Mouse (Mus musculus): ENCODE measurements at regions not wholly inside any gene's neighbourhood (a gene's known extent, or its start where the extent isn't known, plus 50 kb on each side); places are given as distances from the start of the nearest gene placed in this dataset.
"Not testable (repeated sequence)": the region's sequence is repeated elsewhere in the genome, so short reads cannot be mapped to it uniquely, and the experiment has no call there.

DNA sequence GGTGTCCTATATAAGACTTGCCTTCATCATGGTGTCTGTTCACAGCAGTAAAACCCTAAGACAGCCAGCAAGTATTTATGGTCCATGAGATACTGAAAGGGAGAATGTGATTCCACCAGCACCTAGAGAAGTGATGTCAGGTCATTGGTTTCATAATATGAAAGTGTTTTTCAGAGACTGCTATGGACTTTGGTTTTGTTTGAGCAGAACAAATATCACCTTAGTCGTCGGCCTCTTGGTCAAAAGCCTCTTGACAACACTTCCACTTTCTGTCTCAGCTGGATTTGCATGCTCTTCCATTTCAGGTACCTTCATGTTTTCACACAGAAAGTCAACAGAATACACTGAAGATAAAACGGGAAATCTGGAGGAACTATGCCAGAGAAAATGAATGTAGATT, 56.7 kb upstream of the Lrrc8b start:
- in situ Hi-C loops (cut with MboI, MseI) = no loop called here

DNA sequence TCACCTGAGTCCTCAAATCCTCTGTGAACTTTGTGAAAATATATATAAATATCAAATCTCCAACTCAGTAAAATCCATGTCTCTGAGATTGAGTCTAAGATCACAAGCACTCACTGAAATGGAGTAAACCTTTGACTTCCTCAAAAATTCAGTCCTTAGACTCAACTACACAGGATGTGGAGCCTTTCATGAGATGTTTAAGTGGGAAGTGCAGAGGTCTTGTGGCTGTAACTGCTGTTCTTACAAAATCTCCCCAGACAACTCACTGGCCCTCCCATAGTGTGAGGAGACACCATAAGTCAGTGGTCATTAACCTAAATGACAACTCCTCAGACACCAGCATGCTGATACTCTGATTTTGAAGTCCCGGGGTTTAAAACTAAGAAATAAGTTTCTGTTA, 59.2 kb upstream of the Lrrc8b start:
- in situ Hi-C loops (cut with MboI, MseI) = not testable (repeated sequence)

DNA sequence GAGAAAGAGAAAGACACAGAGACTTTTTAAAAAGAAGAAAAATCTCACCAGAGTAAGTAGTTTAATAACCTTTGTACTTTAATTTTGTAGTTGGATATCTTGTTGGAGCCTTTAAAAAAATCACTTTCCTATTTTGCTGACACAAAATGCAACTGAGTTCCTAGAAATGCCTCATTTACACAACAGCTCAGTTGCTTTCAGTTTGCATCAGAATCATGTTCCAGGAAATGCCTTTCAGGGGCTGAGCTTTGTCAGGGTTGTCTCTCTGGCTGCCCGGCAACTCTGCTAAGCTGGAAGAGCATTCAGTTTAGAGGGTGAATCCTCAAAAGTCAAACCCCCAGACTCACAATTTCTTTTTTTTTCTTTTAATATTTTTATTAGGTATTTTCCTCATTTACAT, 60.5 kb upstream of the Gbp6 start:
- in situ Hi-C loops (cut with MboI, MseI) = no loop called here

DNA sequence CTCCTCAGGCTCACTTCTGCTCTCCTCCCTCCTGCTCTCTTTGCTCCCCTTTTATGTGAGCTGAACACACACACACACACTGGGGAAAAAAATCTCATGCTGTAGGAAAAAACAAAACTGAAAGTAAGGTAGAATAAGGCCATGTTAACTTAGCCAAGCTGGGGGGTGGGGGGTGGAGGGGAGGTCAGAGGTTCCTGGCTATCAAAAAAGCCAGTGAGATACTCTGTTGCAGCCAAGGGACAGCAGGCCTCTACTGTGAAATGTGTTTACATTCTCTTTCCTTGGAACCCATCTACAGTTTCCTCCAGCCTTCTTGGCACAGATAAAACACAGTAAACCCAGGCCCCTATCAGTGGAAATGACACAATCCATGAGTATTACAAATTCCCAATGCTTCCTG, 53.0 kb upstream of the Gbp6 start:
- in situ Hi-C loops (cut with MboI, MseI) = loop anchor here (5.0 kb wide), 1 partner anchor 56 kb away; no protein-coding TSS in a partner anchor

DNA sequence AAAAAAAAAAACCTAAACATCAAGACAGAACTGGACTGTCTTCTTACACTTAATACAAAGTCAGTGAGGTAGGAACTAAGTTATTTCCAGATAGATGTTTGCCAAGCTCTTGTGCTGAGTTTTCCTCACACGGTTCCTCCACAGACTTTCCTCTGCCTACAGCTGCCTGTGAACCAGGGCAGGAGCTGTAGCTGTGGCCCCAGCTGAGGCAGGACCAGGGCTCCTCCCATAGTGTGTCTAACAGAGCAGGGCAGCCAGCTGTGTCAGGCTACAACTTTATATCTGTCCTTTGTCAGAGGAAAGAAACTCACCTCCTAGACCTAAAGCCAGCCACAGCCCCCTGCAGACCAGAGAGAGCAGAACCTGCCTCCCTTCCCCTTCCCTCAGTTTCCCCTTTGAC, 52.5 kb upstream of the Gbp6 start:
- in situ Hi-C loops (cut with MboI, MseI) = loop anchor here (5.0 kb wide), 1 partner anchor 56 kb away; no protein-coding TSS in a partner anchor

DNA sequence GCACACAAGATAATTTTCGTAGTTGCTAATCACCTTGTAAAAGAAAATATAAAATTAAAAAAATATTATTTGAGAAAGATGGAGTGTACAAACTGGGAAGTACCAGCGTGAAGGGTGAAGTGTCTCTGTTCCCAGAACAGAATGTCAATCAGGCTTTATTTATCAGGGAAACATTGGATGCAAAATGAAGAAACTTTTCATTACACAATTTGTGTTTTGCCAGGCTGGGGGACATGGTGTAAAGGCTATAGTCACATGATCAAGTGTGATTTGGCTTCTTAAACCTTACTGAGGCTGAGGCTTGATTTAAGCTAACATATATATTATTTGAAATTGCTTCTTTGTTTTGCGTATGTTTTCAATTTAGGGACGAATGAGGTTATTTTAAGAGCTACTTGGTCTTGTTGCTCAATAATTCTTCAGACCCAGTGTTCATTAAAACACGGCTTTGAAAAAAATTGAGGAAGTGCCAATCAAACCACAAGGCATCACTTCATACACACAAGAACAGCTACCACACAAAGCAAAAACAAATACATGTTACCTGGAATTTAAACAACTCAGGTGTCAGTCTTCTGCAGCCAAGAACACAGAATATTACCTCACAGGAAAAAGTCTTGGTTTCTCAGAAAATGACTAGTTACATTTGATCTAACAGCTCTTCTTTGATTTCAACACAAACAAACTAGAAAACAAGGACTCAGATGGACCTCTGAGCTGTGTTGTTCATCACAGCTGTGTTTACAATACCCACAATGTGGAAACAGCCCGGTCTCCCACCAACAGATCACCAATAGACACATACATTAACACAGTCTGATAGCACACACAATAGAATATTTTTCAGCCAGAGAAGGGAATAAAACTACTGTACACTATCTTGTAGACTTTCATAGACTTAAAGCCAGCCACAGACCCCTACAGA, 51.6 kb upstream of the Gbp6 start:
- in situ Hi-C loops (cut with MboI, MseI) = loop anchor here (5.0 kb wide), 1 partner anchor 57 kb away; no protein-coding TSS in a partner anchor

DNA sequence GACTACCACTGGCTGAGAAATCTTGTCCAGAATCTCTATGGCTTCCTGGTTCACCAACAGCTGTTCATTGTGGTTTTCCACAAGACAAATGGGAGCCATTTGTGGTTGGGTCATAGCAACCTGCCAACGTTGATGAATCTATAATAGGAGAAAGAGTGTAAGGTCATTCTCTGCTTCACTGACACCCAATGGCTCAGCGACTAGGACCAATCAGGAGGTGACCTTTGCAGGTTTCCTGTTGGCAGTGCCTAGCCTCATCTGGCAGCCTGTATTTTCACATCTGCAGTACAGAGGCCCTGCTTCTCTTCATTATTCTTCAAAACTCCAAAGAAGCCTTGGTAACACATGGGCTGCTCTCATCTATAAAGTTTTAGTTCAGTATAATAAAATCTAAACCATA, 50.3 kb upstream of the Gbp6 start:
- in situ Hi-C loops (cut with MboI, MseI) = not testable (repeated sequence)
